Mouse (Mus musculus) E14TG2a.4 (cell line): ENCODE results near the gene Hist2h2be.

Experiments
- H3K27me3 ChIP-seq: 2 replicates; pipeline ENCODE4 v1.6.1; 2014; ENCODE audit warnings: low read length, control low read depth; ENCODE audit not compliant: insufficient read depth
- H3K36me3 ChIP-seq: 2 replicates; pipeline ENCODE4 v1.6.1; 2014; ENCODE audit warnings: low read length, control low read depth; ENCODE audit not compliant: insufficient read depth
- H3K4me1 ChIP-seq: replicated peaks from 2 replicates; pipeline ENCODE4 v1.6.1; 2014; ENCODE audit warnings: low read depth, low read length, control low read depth
- H3K4me3 ChIP-seq: replicated peaks from 2 replicates; pipeline ENCODE4 v1.5.1; 2014; ENCODE audit warnings: mild to moderate bottlenecking, low read length
- H3K9me3 ChIP-seq: 2 replicates; pipeline ENCODE4 v1.6.1; 2014; ENCODE audit warnings: low read length, control low read depth
- CTCF ChIP-seq: conservative IDR thresholded peaks from 2 replicates; pipeline ENCODE4 v1.5.1; 2014; ENCODE audit warnings: low read length
- NANOG ChIP-seq: IDR thresholded peaks from 2 replicates; pipeline ENCODE4 v1.6.1; 2014; ENCODE audit warnings: borderline replicate concordance, low read length, mixed read lengths
- POU5F1 ChIP-seq: IDR thresholded peaks from 2 replicates; pipeline ENCODE4 v1.6.1; 2014; ENCODE audit warnings: low read length, borderline replicate concordance

Gene Hist2h2be

DNA sequence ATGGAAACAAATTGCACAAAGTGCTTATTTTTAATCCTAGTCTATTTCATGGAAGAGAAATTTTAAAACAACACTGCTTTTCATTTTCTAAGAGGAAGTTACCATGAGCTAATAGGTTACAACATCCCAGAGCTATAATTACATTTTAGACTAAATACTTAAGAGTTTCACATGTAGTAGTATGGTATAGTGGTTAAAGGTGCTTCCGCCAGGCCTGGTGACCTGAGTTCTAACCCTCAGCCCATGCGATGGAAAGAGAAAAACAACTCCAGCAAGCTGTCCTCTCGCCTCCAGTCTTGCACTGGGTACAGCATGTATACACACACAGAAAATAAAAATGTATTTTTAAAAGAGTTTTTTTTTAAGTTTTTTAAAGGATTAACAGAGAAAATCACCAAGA, 30.9 kb downstream of the Hist2h2be start:
- no peaks in the 10 kb centered on the region for H3K9me3 ChIP-seq
- TF ChIP-seq POU5F1 = no peak
- TF ChIP-seq NANOG = no peak
- no peak for TF ChIP-seq CTCF
- peaks cover 52% of the 10 kb centered on the region for H3K4me1 ChIP-seq
- no peaks in the 10 kb centered on the region for H3K27me3 ChIP-seq
- H3K36me3 ChIP-seq = peaks cover 8% of the 10 kb centered on the region; the same call in 1 of the 2 replicates
- no peak overlapping the region for H3K4me3 ChIP-seq

DNA sequence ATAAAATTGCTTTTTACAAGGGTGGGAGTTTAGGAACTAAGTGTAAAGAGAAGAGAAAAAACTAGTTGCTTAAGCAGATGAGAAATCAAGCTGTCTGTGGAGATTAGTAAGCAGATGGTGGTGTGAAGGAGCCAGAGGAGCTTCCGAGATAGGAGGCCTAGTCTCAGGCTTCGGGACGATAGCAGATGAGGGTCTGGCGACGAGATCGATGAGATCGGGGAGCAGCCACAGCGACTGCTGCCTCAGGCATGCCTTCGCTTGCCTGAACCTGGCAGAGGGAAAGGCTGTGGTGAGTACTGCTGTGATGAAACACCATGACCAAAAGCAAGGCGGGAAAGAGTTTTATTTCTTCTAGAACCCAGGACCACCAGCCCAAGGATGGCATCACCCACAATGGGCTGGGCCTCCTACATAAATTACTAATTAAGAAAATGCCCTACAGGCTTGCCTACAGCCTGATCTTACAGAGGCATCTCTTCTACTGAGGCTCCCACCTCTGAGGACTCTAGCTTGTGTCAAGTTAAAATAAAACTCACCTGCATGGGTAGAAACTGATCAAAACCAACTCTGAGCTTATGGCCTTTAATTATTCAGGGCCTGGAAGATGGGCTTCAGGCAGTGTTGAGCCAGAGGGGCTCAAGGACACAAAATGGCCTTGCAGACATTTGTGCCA, 33.9 kb downstream of the Hist2h2be start:
- Histone ChIP-seq H3K4me3 (peak overlapping the region; percentile 68), H3K4me1 (peaks cover 45% of the 10 kb centered on the region), H3K9me3 (no peaks in the 10 kb centered on the region), H3K36me3 (no peaks in the 10 kb centered on the region), H3K27me3 (no peaks in the 10 kb centered on the region)
- TF ChIP-seq CTCF (no peak), POU5F1 (no peak), NANOG (no peak)

DNA sequence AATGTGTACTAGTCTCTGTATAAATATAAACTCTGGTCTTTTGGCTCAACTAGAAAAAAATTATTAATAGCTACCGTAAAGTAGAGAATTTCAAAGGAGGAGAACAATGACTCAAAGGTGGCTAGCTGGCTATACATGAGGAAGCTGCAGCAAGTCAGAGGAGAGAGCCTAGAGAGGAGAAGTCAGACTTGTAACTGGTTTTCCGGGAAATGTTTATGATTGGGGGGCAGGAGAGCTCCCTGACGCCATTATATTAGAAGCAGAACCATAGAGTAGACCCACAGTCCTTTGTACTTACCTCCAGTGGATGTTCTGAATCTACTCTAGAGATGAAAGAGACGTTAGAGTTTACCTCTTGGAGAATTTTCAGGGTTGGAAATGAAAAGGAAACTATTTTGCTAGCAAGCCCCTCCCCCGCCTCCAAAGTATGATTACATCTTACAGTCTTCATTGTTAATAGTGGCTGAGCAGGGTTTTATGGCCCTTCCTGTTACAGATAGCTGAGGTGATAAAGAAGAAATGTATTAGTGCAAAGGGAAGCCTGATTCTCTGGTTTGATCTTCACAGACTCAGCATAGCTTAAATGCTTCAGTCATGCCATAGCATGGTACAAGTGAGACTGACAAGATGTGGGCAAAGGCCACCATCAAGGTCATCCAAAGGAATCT, 35.1 kb downstream of the Hist2h2be start:
- H3K9me3 ChIP-seq = no peaks in the 10 kb centered on the region
- H3K4me3 ChIP-seq = no peak overlapping the region
- TF ChIP-seq NANOG = no peak
- TF ChIP-seq CTCF = no peak
- no peak for TF ChIP-seq POU5F1
- no peaks in the 10 kb centered on the region for H3K27me3 ChIP-seq
- peaks cover 38% of the 10 kb centered on the region for H3K4me1 ChIP-seq
- no peaks in the 10 kb centered on the region for H3K36me3 ChIP-seq

DNA sequence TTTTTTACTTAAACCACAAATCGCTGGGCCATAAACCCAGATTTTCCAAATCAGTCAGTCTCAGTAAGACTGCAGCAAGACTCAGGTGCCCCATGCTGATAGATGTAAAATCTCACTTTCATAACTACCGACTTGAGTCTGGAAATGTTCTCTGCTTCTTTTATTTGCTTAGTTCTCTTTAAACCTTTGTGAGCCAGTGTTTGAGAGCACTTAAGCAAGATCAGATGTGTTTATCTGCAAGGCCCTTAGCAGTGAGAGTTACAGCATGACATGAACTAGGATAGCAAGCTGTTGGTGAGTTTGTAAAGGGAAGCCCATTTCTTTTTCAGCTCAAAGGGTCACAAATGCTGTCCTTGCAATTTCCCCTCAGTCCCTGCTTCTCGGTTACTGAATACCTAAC, 36.3 kb downstream of the Hist2h2be start:
- Histone ChIP-seq H3K9me3 (no peaks in the 10 kb centered on the region), H3K36me3 (no peaks in the 10 kb centered on the region), H3K4me3 (no peak overlapping the region), H3K27me3 (no peaks in the 10 kb centered on the region), H3K4me1 (peaks cover 48% of the 10 kb centered on the region)
- TF ChIP-seq CTCF = no peak
- no peak for TF ChIP-seq NANOG
- no peak for TF ChIP-seq POU5F1

- no peak for TF ChIP-seq POU5F1
- no peak for TF ChIP-seq NANOG
- no peak for TF ChIP-seq CTCF
- Histone ChIP-seq H3K4me3 (no peak overlapping the region), H3K4me1 (peaks cover 58% of the 10 kb centered on the region), H3K9me3 (no peaks in the 10 kb centered on the region), H3K27me3 (no peaks in the 10 kb centered on the region), H3K36me3 (no peaks in the 10 kb centered on the region)
Observed at GRCm38 (mm10) chr3:96260220-96260619, 39.3 kb downstream of the Hist2h2be start.

DNA sequence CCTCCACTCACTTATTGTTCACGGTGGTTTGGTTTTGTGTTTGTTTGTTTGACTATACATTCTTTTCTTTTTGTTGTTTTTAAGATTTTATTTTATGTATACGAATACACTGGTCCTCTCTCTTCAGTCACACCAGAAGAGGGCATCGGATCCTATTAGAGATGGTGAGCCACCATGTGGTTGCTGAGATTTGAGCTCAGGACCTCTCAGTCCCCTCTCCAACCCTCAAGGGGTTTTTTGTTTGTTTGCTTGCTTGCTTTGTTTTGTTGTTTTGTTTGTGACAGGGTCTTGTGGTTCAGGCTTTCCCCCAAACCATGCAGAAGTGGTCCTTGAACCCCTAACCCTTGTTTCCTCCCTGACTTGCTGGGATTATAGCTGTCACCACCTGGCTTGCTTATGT, 40.7 kb downstream of the Hist2h2be start:
- TF ChIP-seq CTCF (no peak), POU5F1 (no peak), NANOG (no peak)

DNA sequence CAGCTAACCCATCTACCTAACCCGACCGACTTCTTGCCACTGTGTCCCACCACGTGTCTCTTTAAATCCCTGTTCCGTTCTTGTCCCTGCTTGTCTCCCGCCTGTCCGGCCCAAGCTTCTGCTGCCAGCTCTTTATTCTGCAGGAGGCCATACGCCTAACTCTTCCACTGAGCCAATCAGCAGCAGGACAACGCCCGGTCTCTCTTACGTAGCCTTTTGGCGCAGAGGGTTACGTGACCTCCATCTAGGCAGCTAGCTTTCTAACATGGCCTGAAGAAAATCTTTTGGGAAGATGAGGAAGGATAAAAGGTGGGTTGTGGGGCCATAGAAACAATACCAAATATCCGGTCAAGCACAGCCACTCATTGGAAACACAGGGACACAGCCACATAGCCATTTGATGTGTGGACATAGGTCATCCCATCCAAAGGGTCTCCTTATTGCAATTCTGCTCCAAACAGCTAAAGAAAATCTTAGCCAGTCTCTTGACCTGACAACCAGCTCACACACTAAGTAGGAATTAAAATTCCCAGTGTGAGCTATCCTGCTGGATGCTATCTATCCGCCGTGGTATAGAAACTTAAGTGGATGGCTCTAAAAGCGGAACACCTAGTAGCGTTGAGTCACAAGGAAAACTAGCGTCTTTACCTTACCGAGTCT, 41.4 kb downstream of the Hist2h2be start:
- Histone ChIP-seq H3K9me3 (no peaks in the 10 kb centered on the region), H3K27me3 (no peaks in the 10 kb centered on the region), H3K4me1 (peaks cover 53% of the 10 kb centered on the region), H3K36me3 (no peaks in the 10 kb centered on the region), H3K4me3 (peak overlapping the region; percentile 79)
- TF ChIP-seq CTCF (no peak), POU5F1 (no peak), NANOG (no peak)

More for the DNA sequence above, 40.7 kb downstream of the Hist2h2be start:
- Histone ChIP-seq H3K4me3 (peak overlapping the region; percentile 79), H3K27me3 (no peaks in the 10 kb centered on the region), H3K9me3 (no peaks in the 10 kb centered on the region), H3K4me1 (peaks cover 46% of the 10 kb centered on the region), H3K36me3 (no peaks in the 10 kb centered on the region)

DNA sequence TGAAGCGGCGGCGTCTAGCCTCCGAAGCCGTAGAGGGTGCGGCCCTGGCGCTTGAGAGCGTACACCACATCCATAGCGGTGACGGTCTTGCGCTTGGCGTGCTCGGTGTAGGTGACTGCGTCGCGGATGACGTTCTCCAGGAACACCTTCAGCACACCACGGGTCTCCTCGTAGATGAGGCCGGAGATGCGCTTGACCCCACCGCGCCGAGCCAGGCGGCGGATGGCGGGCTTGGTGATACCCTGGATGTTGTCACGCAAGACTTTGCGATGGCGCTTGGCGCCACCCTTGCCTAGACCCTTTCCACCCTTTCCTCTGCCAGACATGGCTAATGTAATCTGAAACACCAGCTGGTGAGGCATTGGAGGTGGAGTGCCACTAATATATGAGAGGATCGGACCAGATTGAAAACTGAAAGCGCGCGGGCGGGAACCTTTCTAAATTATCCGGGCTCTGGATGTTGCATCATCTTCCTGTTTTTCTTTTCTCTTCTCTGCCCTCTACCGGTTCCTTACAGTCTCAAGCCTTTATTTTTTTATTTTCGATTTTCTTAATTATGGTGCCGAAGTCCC, 42.1 kb downstream of the Hist2h2be start, which contains the start of gene Hist2h4:
TSS of gene Hist2h4 (minus strand) at position 333 of the 572 bp plus-strand sequence.
- no peaks in the 10 kb centered on the region for H3K27me3 ChIP-seq
- TF ChIP-seq CTCF (peak; percentile 34), NANOG (no peak)
- H3K4me3 ChIP-seq = peak within 1 kb of the TSS; percentile 79
- no peaks in the 10 kb centered on the region for H3K9me3 ChIP-seq
- H3K4me1 ChIP-seq = peaks cover 60% of the 10 kb centered on the region
- H3K36me3 ChIP-seq = no peaks in the 10 kb centered on the region
